Mouse (Mus musculus): Measurements from ENCODE around the gene Lipe.
"Not testable (repeated sequence)": the region's sequence is repeated elsewhere in the genome, so short reads cannot be mapped to it uniquely, and the experiment has no call there.

Gene Lipe

DNA sequence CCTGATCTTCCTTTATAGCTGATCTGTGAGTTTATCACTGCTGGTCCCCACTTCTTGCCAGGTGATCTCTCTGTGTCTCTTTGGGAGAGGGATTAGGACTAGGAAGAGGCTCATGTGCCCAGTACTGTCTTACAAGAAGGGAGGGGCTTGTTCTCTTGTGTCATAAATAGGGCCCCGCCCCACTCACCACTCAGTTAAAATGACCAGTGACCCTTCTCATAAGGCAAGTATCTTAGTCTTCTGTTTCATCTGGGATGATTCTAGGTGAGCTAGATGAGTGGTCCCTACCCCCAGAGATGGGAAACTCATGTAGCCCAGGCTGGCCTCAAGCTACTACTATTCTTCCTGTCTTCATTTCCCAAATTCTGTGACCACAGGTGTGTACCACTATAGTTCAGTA, at the start of gene Lipe:
Lipe (minus strand) TSS at position 101 of the 400 bp plus-strand sequence.
- DNase-seq, result no peak

DNA sequence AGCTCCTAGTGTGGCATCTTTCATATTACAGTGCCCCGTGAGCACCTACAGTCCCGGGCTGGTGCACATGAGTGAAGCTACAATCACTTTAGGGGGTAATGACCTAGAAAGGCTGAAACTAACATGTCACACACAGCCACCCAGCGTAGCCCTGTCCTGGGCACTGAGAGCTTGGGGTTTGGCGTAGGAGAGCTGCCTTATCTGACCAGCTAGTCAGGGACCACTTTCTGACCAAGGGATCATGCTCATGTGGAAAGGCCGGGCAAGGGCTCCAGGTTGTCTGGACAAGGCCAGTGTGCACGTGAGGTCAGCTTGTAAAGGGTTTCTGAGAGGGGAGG, 42.3 kb upstream of the Lipe start:
- no peak for DNase-seq

- no peak for DNase-seq
Measured at GRCm38 (mm10) chr7:25439978-25440815, 41.7 kb upstream of the Lipe start.

- no peak for DNase-seq
Measured at GRCm38 (mm10) chr7:25439124-25439822, 40.8 kb upstream of the Lipe start.

DNA sequence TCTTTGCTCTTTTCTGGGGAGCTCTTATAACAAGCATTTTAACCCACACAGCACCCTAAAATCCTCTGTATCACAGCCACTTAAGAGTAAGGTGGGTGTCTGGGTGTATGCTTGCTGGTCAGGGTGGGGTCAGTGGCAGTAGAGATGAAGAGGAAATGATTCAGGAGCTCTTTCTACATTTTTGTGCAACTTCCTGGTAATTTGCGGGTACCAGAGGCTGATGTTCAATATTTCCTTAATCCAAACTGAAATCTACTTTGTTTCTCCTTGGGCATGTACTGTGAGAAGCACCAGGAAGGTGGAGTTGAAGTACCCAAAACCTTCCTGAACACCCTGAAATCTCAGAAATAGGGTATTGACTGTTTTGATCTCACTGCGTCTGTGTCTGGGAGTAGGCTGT, 38.2 kb upstream of the Lipe start:
- no peak for DNase-seq

- DNase-seq, result no peak
Measured at GRCm38 (mm10) chr7:25436226-25436625, 37.7 kb upstream of the Lipe start.

- DNase-seq, result no peak
Measured at GRCm38 (mm10) chr7:25435546-25435851, 37.0 kb upstream of the Lipe start.

DNA sequence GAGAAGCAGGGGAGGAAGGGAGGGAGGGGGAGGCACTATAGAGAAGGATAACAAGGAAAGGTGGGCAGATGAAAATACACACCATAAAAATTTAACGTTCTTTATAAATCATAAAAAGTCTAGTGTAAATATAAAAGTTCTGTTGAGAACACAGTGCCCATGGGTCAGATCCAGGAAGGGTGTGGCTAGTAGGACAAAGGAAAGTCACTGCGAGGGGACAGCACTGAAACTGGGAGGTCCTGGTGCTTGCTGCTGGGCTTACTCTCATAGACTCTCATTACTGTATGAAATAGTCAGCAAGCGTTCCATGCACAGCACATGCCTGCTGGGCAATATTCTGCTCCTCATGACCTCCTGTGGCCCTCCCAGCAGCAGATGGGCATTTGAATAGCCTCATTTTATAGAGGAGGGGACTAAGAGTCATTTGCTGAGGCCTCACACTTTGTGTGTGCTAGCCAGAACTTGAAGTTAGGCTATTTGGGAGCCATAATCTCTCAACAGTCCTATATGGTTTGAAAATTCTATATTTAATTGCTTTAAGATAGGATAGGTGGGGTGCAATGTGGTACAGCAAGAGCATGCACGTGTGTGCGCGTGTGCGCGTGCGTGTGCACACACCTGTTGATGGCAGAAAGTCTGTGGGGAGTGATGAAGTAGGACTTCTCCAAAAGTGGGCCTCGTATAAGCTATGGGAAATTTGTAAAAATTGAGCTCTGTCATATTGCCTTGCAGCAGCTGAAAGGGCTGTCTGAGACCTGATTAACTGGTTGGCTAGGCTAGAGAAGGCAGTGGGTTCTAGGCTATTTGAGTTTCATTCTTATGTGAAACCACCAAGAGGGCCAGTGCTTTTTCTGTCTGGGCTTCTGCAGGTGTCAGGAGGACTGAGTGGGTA, 36.4 kb upstream of the Lipe start:
- DNase-seq, result no peak

GRCm38 (mm10) chr7:25433781-25434560, 35.5 kb upstream of the Lipe start:
- no peak for DNase-seq

DNA sequence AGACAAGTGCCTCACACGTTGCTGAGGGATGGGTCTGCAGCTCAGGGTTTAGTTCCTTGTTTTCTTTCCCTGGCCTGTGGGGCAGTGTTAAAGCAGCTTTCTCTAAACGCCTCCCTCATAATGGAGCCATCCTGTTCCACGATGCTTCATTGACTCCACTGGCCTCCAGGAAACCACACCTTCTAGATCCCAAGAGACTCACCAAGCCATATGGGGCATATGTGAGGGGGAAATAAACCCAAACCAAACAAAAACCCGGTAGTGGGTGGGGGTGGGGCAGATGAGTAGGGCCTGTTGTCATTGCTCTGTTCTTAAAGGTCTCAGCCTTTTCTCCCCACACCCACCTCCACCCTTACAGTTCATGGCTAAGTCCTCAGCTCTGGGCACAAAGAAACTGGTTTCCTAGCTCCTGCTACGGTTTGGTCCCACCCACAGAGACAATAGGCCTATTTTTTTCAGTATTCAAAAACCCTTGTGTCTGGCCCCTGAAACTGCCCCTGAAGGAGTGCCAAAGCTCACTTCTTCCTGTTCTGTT, 34.6 kb upstream of the Lipe start:
- DNase-seq, result no peak

DNA sequence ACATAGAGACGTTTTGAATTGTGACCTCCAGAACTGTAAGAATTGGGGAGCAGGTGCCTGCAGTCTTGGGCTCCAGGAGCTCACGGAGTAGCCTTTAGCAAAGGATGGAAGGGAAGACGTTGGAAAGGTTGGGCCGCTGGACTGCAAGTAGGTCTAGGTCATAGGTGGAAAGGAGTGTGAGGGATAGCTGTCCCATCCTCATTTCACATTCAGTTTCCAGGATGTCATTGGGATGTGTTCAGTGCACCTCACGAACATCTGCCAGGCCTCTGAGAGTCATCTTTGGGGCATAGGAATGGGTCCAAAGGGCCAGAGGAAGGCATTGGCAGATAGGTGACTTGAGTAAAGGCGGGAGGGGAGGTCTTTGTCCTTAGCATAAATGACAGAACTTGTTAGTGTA, 33.9 kb upstream of the Lipe start:
- no peak for DNase-seq

GRCm38 (mm10) chr7:25429886-25430784, 31.6 kb upstream of the Lipe start:
- no peak for DNase-seq

DNA sequence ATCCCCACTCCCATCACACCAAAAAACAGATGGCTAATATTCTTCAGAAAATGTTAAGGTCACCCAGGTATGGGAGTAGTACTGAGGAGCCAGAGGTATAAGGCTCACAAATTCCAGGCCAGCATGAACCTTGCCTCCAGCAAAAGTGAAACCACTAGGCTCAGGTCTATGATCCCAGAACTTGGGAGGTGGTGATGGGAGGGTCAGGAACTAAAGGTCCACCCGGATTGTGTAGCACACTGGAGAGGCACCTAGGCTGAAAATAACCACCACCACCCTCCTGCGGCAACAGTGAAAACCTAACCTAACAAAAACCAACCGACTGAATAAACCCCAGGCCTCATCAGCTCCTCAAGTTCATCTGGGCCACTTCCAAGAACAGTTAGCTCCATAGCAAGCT, 29.8 kb upstream of the Lipe start:
- no peak for DNase-seq

DNA sequence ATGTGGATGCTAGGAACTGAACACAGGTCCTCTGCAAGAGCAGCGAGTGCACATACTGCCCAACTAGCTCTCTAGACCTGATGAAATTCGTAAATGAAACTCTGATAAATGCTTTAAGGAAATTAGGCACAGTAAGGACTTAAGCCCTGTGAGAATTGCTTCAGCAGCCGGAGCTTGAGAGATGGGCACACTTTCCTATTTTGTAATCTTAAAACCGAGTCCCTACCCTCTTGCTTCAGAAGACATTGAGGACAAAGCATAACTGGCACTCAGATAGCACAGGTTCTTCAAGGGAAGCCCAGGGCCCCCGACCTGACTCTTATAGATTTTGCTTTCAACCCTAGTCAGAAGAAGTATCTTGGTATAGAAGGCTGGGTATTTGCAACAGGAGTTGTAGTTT, 28.6 kb upstream of the Lipe start:
- DNase-seq, result no peak

- not testable (repeated sequence) for DNase-seq
Measured at GRCm38 (mm10) chr7:25426380-25426779, 27.9 kb upstream of the Lipe start.

- peak; percentile 79 for DNase-seq
Measured at GRCm38 (mm10) chr7:25424429-25424828, 25.9 kb upstream of the Lipe start.

GRCm38 (mm10) chr7:25422286-25422841, 23.9 kb upstream of the Lipe start:
- no peak for DNase-seq

DNA sequence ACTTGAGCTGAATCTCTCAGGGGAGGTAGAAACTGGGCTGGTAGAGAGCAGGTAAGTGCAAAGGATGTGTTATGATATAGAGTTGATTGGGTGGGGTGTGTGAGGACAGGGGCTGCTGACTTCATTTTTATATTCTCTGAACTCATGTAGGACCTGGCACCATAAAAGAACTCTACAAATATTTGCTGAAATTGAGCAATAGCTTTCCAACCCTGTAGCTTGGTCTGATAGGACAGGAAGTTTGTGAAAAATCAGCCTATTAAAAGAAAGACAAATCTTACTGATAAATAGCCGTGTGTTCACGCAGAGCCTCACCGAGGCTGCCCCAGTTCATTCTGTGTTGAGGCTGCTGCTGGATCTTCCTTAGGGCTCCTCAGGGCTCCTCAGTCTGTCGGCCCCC, 21.4 kb upstream of the Lipe start:
- no peak for DNase-seq

GRCm38 (mm10) chr7:25419536-25419935, 21.0 kb upstream of the Lipe start:
- no peak for DNase-seq

DNA sequence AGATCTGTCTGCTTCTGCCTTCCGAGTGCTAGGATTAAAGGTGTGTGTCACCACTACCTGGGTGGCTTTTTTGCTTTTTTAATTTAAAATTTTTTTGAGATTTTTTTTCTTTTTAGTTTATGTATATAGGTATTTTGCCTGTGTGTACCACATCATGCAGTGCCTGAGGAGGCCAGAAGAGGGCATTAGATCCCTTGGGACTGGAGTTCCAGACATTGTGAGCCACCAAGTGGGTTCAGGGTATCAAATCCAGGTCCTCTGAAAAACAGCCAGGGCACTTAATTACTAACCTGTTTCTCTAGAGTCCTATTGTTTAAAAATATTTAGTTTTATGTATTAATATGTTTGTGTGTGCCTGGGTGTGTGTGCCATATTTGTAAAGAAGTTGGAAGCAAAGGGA, 19.1 kb upstream of the Lipe start:
- DNase-seq, result no peak

- no peak for DNase-seq
Measured at GRCm38 (mm10) chr7:25412833-25413441, 14.4 kb upstream of the Lipe start, which contains the start of gene Cxcl17. Gene Cxcl17 (minus strand): TSS chr7:25412886.
